Mouse (Mus musculus) adrenal gland, postnatal 10 days (tissue): Measurements from ENCODE around the gene Plxnd1. TPM values are rescaled to one million over a fixed set of nuclear protein-coding genes. Genes with fewer than 3 reads are reported as not detected.
A peak's percentile ranks its signal among the peaks of the same experiment; 100 is the strongest.

Source experiments
- DNase-seq: peaks from one replicate; pipeline ENCODE4 v3.0.0; 2021; ENCODE audit warnings: mixed read lengths
- total RNA-seq, 2 experiments: library from RNA; stranded (reverse); gene quantifications; 2 replicates each; pipeline ENCODE4 v1.2.3; 2021

The Plxnd1 gene
- total RNA-seq, 2 experiments from 2014 or later, result 155 to 215 TPM

DNA sequence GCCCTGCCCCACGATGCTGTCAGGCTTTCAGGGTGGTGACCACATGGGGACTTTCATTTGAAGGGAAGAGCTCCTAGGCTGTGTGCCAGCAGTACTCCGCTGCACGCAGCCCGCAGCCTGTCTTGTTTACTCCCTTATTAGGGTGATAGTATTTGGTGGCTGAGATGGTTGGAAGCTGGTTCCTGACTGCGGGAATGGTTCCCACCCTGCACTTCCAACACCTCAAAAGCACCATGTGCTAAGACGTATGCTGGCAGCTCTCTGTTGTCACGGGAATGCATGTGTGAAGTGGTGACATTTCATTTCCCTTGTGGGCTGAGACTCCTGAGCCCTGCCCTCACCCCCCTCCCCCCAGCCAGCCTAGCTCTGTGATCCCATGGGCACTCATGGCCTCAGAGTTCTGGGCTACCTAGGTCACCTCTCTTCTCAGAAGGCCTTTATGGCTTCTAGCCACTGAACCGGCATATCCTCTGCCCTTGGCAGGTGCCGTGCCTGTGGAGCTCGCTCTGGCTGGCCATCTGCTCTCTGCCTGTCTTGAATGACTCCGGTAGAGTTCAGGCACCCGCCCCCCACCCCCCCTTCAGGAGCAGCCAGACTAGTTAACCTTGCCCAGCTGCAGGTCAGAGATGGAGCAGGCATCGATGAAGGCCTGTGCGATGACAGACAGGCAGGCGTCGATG is 37.7 kb downstream of the Plxnd1 start:
- DNase-seq, result peak; percentile 66

DNA sequence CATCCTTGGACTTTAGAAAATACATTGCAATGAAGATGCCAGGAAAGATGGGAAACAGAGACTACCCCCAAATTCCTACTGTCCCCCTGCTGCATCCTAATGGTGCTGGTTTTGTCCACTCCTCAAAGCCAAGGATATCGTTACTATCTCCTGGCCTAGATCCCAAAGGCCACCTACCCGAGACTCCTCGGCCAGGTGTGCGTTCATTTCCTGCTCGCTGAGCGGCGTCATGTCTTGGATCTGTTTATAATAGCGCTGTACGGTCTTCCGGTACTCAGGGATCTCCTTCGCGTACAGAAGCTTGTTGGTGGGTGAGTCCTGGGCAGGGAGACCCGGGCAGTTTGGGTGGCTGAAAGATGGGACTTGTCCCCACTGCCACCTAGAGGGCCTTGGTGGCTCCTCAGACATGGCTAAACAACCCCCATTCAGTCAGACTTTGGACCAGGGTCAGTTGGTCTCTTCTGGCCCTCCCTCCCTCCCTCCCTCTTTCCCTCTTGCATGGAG is 38.3 kb downstream of the Plxnd1 start:
- no peak for DNase-seq

DNA sequence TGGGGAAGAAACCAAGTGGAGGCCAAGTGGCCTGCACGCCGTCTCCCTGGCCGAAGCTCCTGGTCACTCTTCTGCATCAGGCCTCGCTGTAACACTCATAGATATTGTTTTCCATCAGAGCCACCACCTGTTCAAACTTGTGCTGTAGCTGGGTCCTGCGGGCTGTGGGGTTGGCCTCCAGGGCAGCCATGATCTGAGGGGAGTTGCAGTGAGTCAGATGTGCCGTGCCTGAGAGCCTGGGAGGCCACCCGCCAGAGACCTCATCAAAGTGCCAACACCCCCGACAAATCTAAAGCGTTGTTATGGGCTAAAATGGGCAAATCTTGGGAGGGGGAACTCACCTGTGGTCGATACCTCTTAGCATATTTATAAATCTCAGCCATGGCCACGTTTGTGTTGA is 39.1 kb downstream of the Plxnd1 start:
- no peak for DNase-seq

DNA sequence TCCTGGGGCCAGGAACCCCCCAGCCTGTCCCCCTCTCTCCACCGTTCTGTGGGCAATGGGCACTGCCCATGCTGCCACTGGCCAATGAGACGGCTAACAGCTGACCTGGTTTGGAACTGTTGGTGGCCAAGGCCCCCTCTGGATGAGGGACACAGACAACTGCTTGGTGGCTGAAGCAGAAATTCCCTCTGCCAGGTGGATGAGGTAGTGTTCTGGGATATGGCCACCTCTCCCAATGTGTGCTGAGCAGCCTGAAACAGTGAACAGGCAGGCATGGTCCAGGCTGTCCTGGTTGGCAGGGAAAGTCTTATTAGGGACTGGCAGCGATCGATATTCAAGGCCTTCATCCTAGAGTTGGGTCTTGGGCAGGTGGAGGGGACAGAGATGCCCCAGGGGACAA is 39.6 kb downstream of the Plxnd1 start:
- DNase-seq, result no peak

DNA sequence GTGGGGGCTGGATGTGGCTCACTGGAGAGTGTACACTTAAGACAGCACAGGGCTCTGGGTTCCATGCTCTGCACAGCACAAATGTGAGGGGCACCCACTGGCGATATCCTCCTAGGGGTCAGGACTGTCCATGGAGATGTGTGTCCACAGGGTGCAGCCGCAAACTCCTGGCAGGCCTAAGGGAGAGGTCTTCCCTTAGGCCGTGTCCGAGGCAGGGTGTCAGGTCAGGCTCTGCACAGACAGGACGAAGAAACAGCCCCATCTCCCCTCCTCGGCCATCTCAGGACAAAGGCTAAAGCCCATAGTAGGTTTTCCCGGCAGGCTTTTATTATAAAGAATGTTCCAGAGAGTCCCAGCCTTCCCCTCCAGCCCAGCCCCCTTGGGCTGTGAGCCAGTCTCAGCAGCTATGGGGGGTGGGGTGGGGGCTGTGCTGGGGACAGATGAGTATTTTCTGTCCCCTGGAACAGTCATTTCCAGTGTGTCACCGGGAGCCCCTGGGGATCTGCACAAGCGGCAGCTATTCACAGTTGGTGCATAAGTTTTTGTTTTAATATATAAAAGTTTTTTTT is 40.2 kb downstream of the Plxnd1 start:
- no peak for DNase-seq

DNA sequence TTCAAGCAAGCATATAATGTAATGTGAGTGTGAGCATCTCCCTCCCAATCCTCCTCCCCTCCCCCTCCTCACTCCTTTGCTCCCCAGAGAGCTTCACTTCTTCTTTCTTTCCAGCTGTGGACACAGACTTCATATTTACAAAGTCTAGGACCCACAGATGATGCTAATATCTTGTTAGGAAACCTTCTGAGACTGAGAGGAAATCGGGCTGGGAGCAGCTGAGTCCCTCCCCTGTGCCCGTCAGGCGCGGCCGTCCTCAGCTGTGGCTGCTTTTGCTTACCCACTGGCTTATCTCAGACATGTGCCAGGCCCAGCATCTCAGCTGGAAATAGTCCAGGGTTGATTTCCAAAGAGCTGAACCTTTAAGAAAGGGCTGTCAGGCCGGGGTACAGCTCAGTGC is 48.4 kb downstream of the Plxnd1 start:
- DNase-seq, result peak; percentile 62

DNA sequence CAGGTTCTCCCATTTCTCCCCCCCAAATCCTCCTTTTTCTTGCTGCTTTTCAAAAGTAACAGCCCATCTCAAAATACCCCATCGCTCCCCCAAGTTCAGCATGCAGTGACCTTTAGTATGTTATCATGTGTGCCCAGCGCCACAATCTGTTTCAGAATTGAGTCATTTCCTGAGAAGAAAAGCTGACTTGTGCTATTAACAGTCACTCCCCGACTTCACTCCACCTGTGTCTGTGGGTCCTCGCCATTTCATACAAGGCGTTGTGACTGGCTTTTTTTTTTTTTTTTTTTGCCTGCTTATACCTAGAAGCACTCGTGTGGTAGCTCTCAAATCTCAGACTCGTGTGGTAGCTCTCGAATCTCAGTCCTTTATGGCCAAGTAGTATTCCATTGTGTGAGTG is 49.2 kb downstream of the Plxnd1 start:
- no peak for DNase-seq

DNA sequence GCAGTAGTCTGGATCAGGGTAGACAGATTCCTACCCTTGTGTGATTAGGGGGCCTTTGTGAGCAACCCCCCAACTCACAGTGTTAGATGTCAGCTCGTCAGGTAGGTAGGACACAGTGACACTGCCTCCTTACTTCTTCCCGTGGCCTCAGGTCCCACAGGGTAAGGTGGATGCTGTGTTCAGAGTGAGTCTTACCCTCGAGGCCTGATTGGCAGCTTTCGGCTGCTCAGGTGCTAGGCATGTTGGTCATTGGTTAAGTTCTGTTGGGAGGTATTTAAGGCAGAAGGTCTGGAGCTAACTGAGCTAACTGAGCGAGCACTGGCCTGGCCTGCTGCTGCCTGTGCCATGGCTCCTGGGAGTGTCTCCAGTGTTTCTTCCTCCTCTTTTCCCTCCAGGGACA is 50.2 kb downstream of the Plxnd1 start, which contains the start of gene H1foo:
TSS of gene H1foo (plus strand) at position 301 of the 400 bp plus-strand sequence.
- no peak for DNase-seq

DNA sequence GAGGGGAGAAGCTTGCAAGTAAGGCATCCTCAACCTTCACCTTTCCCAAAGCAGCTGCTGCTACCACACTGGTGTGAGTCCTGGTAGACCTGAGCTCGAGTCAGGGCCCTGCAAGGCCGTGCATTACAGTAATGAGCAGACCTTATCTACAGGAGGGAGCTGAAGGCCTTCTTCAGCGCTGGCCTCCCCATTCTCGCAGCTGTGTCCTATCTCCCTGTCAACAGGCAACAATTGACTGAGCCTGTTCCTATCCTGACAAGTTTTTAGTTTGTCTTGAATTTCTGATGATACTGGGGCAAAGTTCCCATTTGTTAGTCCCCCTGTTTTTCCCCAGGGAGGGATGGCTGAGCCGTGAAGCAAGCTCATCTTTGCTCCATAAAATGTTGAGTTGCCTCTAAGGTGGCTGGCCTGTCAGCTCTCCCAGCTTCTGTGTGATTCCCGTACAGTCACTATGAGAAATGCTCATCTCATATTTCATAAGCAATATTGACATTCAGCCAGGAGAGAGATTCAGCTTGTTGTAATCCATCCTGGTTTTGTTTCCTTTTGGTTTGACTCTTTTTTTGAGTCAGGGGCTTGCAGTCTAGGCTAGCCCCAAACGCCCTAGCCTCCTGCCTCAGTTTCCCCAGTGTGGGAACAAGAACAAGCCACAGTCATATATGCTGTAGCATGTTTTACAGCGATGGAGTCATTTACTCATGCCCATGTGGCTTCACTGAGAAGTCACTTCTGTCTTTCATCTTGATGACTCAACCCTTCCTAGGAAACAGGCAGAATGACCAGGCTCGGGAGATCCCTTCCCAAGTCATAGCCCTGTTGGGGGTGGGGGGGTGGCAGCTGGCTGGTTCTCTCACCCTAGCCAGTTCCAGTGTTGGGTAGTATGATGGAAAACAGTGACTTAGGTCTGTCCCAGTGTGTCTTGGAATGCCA is 51.0 kb downstream of the Plxnd1 start:
- DNase-seq, result no peak

DNA sequence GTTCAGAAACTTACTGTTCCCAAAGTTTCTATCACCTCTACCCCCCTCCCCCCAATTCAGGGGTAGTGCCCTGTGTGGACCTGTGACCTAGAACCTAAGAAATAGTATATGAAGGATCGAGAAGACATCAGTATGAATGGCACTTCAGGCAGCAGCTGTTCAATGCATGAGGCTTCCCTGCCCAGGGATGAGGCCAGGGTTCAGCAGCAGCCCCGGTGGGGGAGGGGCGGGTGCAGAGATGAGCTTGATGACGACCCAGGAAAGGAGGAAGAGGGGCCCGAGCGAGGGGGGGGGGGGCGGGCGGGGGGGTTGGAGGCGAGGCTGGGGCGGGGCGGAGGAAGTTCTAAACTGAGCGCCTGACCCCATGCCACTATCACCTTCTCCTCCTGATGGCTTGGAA is 53.7 kb downstream of the Plxnd1 start:
- no peak for DNase-seq

DNA sequence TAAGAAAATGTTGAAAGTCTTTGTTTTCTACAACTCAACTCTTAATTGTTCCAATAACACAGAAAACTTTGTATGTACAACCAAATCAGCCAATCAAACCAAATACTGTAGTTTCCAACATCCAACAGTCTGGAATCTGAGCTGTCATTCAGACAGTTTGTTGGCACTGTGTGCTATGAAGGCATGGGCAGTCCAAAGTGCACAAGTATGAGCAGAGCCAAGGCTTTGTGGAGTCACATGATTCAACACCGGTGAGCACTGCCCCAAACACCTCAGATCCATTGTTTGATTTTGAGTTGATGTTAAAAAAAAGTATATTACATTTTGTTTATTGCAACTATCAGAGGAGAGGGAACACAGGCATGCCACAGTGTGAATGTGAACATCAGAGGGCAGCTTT is 54.2 kb downstream of the Plxnd1 start:
- no peak for DNase-seq

DNA sequence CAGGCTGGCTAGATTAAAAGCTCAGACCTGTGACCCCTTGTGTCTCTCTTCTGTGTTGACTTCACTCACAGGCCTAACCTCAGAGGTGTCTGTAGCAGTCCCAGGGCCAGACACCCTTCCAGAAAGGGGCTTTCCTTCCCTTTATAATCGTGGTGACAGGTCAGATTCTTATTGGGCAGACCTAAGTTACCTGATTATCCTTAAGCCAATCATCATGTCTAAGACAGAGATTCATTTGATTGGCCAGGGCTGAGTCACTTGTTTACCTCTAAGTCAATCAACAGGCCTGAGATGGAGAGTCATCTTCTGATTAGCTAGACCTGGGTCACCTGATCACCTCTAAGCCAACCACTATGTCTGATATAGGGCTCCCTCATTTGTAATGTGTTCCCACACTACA is 56.0 kb downstream of the Plxnd1 start:
- DNase-seq, result no peak

DNA sequence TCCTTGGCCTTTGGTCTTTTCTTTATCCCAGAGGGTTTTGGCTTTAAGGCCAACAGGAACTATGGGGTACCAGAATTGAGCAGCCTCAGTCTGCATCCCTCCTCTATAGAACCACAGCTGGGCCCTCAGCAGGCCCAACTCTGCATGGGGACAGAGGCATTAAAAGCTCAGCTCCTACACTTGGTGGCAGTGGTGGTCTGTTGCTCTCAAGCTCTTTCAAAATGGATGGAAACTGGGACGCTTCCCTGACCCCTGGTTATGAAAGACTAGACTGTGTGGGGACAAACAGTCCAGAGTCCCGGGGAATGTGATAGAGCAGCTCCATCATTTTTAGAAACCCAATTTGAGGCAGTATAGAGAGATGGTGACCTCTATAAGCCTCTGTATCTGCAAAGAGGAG is 56.8 kb downstream of the Plxnd1 start:
- no peak for DNase-seq

DNA sequence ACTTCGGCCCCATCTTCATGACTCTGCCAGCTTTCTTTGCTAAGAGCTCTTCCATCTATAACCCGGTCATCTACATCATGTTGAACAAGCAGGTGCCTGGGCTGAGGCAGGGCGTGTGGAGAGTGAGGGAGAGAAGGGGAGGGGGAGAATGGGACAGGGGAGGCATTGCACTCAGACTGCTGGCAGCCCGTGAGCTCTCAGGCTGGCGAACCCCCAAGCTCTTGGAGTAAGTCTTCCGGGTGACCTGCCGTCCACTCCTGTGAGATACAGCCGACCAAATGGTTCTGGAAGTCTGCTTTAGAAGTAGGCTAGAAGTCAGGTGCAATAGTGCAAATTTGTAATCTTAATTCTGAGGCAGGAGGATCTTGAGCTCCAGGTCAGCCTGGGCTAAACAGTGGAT is 59.3 kb downstream of the Plxnd1 start:
- no peak for DNase-seq

DNA sequence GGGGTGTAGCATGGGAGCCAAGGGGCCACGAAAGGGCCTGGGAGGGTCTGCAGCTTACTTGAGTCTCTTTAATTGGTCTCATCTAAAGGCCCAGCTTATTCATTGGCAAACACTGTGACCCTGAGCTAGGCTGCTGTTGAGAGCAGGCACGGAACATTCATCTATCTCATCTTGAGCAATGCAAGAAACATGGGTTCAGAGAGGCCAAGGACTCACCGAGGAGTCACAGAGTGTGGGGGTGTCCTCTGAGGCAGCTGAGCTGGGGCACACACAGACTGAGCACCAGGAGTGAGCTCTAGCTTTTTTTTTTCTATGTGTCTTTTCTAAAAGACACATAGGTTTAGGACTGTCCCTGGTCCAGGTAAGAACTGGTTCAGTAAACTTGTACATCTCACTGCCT is 62.4 kb downstream of the Plxnd1 start:
- peak; percentile 66 for DNase-seq

DNA sequence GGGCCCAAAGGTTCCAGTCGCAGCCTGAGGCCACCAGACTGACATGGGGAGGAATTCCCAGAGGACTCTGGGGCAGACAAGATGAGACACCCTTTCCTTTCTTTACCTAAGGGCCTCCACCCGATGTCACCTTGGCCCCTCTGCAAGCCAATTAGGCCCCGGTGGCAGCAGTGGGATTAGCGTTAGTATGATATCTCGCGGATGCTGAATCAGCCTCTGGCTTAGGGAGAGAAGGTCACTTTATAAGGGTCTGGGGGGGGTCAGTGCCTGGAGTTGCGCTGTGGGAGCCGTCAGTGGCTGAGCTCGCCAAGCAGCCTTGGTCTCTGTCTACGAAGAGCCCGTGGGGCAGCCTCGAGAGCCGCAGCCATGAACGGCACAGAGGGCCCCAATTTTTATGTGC is 63.2 kb downstream of the Plxnd1 start, which contains the start of gene Rho:
TSS of gene Rho (plus strand) at position 110 of the 400 bp plus-strand sequence.
- no peak for DNase-seq

DNA sequence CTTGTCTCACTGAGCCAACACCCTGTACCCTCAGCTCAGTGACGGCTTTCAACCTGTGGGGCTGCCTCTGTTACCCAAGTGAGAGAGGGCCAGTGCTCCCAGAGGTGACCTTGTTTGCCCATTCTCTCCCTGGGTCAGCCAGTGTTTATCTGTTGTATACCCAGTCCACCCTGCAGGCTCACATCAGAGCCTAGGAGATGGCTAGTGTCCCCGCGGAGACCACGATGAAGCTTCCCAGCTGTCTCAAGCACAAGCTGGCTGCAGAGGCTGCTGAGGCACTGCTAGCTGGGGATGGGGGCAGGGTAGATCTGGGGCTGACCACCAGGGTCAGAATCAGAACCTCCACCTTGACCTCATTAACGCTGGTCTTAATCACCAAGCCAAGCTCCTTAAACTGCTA is 64.8 kb downstream of the Plxnd1 start:
- no peak for DNase-seq

DNA sequence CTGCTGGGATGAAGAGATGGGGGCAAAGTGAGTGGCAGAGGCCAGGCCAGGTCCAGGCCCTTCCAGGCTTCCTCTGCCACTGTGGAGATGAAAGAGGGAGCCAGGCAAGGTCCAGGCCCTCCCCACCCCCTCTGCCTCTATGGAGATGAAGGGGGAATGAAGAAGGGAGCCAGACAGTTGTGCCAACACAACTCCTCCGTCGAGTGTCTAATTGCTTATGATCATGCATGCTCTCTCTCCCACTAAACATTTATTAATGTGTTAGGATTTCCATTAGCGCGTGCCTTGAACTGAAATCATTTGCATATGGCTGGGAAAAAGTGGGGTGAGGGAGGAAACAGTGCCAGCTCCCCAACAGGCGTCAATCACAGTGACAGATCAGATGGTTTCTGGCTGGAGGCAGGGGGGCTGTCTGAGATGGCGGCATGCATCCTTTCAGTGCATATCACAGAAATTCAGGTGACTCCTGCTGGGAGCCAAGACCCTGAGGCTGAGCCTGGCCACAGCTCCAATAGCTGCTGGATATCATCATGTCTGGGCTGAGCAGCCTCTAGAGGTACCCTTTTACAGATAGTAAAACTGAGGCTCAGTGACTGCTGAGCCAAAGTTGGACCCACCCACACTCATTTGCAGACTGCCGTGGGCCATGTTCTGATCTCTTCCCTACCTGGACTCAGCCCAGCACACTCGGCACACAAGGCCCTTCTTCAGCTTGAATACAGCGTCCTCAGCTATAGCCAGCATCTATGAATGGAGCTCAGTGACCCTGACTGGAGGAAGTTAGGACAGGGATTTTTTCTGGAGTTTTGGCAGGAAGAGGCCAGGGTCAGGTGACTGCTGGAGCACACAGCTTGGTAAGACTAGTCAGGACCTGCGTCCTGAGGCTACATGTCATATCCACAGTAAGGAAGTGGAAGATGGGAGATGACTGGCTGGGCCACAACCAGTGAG is 67.2 kb downstream of the Plxnd1 start:
- no peak for DNase-seq

DNA sequence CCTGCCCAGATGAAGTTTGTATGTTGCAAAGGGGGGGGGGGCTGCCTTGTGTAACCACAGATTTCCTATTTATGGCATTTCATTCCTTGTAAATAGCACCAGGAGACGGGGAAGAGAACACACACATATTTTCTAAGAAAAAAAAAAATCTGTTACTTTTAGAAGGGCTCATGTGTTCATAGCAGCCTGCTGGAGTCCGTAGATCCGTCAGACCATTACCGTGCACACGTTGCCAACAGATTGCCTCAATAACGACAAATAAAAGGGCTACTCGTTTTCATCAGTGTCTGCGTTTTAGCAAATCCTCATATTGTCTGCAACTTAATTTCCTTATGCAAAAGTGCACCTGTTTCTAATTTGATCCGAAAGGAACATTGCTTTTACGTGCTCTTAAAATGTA is 68.4 kb downstream of the Plxnd1 start:
- DNase-seq, result no peak

DNA sequence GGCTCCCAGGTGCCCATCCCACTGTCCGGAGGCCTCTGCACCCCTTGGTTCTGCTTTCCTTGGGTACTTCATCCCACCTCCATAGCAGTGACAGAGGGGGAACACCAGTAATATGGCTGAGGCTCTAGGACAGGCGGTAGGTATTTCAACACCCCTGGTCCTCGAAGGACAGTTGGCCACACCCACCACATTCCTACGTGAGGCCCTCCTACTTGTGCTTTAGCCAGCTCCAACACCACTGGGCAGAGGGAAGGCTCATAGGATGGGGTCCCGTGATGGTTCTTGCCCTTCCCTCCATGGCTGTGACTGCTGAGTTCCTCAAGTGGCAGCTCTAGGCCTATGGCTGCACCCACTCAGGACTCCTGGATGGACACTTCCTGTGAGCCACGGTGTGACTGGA is 70.0 kb downstream of the Plxnd1 start:
- DNase-seq, result peak; percentile 44

DNA sequence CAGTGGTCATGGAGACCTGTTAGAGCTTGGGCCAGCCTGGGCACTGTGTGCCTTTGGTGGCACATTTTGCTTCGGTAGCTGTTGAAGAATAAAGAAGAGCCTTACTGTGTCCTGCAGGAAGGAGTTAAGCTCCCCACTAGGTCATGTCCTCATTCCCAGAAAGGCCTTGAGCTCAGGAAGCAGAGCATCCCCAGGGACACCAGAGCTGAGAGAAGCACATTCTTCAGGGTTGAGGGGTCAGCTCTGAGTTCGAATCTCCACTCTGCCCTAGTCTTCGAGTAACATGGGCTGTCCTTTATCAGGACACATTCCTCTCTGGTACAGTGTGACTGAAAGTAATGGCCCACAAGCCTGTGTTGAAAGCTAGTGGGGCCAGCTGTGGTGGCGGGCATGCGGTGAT is 74.9 kb downstream of the Plxnd1 start:
- DNase-seq, result no peak

DNA sequence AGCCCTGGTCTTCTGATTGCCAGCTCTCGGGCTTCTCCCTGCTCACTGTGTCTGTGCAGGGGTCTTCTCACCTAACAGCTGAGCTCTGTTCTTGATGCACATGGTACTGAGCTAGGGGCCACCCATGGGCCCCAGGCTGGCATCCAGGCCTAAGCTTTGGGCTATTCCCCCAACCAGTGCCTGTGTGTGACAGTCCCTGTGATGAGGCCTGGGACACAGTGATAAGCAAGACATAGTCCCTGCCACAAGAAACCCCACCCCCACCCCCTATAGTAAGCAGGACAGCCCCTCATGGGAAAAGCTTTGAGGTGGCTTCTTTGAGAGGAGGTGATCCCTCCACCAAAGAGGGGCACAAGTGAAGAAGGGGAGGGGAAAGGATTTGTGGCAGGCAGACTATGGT is 76.2 kb downstream of the Plxnd1 start:
- DNase-seq, result no peak
